Mouse (Mus musculus) kidney, postnatal 0 days (tissue): Measurements from ENCODE around the gene Abcc6. TPM values are rescaled to one million over a fixed set of nuclear protein-coding genes. Genes with fewer than 3 reads are reported as not detected.
"Not testable (repeated sequence)": the region's sequence is repeated elsewhere in the genome, so short reads cannot be mapped to it uniquely, and the experiment has no call there.

ENCODE experiments used
- ATAC-seq: fragments of 200-750 bp; cut with Nextera tagmentation; replicated peaks from 2 replicates; pipeline ENCODE4 v1.8.0; 2017; ENCODE audit warnings: low read depth, moderate number of reproducible peaks, moderate TSS enrichment, moderate library complexity; ENCODE audit not compliant: low FRiP score
- DNase-seq: peaks from one replicate; pipeline ENCODE4 v3.0.0-alpha.2; 2016; ENCODE audit warnings: low spot score
- H3K27ac ChIP-seq: fragments of 300-500 bp; sonication (generic); 2 replicates; pipeline ENCODE4 v1.5.1; 2014; ENCODE audit warnings: mild to moderate bottlenecking
- H3K27me3 ChIP-seq: fragments of 300-500 bp; sonication (generic); 2 replicates; pipeline ENCODE4 v1.6.1; 2014; ENCODE audit warnings: low read length, mixed read lengths; ENCODE audit not compliant: insufficient read depth
- H3K36me3 ChIP-seq: fragments of 300-500 bp; sonication (generic); 2 replicates; pipeline ENCODE4 v1.6.1; 2014; ENCODE audit warnings: low read length, mixed read lengths; ENCODE audit not compliant: insufficient read depth
- H3K4me1 ChIP-seq: fragments of 300-500 bp; sonication (generic); replicated peaks from 2 replicates; pipeline ENCODE4 v1.6.1; 2014; ENCODE audit warnings: antibody characterized with exemption, low read length, mixed read lengths; ENCODE audit not compliant: insufficient read depth
- H3K4me2 ChIP-seq: fragments of 300-500 bp; sonication (generic); 2 replicates; pipeline ENCODE4 v1.6.1; 2014; ENCODE audit warnings: mild to moderate bottlenecking, low read length, moderate library complexity, mixed read lengths
- H3K4me3 ChIP-seq: fragments of 300-500 bp; sonication (generic); replicated peaks from 2 replicates; pipeline ENCODE4 v1.5.1; 2014; ENCODE audit warnings: low read depth, low read length
- H3K9ac ChIP-seq: fragments of 300-500 bp; sonication (generic); 2 replicates; pipeline ENCODE4 v1.6.1; 2014; ENCODE audit warnings: low read depth, low read length
- H3K9me3 ChIP-seq: fragments of 300-500 bp; sonication (generic); replicated peaks from 2 replicates; pipeline ENCODE4 v1.6.1; 2016; ENCODE audit warnings: low read length, inconsistent platforms, mixed read lengths
- CTCF ChIP-seq: IDR thresholded peaks from 2 replicates; pipeline ENCODE4 v1.5.1; 2016; ENCODE audit warnings: antibody characterized with exemption, low read depth, mild to moderate bottlenecking, moderate library complexity
- WGBS: fragments of 180-500 bp; shearing (Covaris S2); extraction: QIAGEN DNeasy Blood & Tissue Kit; methylation state at CpG from one replicate; pipeline ENCODE4 v1.1.7; 2014; 5-methylcytosine and 5-hydroxymethylcytosine counted together
- polyA plus RNA-seq: library from polyadenylated mRNA; unstranded; fragments of >200 nt; fragmentation: Nextera tagmentation; extraction: Ambion mirVana; gene quantifications from 2 replicates; pipeline ENCODE4 v1.2.1, GENCODE M21; 2015

The Abcc6 gene
- polyA plus RNA-seq, 1 experiment from 2014 or later: 0.33 TPM

GRCm38 (mm10) chr7:45935114-45935513 is 95.0 kb downstream of the Abcc6 start:
- DNase-seq (peak; percentile 79), ATAC-seq (peak; percentile 80)
- H3K9ac ChIP-seq: no peak overlapping the region
- WGBS: 9% methylated on average over 7 of the region's 7 CpGs
- H3K4me2 ChIP-seq: no peak overlapping the region
- H3K4me1 ChIP-seq: no peaks in the 10 kb centered on the region
- H3K27me3 ChIP-seq: no peaks in the 10 kb centered on the region
- TF ChIP-seq CTCF: peak; percentile 90
- no peak overlapping the region for H3K4me3 ChIP-seq
- H3K27ac ChIP-seq: no peak overlapping the region
- H3K36me3 ChIP-seq: no peaks in the 10 kb centered on the region
- H3K9me3 ChIP-seq: no peaks in the 10 kb centered on the region

DNA sequence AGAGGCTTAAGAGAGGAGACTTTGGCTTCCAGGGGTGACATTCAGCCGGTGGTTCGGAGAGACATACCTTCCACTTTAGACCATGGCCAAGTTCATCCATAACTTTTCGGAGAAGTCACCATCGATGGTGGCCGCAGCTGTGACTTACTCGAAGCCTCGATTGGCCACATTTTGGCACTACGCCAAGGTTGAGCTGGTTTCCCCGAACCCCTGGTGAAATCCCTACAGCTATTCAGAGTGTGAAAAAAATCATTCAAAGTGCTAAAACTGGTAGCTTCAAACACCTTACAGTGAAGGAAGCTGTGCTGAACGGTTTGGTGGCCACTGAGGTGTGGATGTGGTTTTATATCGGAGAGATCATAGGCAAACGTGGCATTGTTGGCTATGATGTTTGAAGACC is 96.3 kb downstream of the Abcc6 start:
- not testable (repeated sequence) for DNase-seq, H3K27me3 ChIP-seq, H3K4me1 ChIP-seq, H3K9me3 ChIP-seq, H3K9ac ChIP-seq, H3K4me3 ChIP-seq, H3K27ac ChIP-seq, ATAC-seq, H3K36me3 ChIP-seq, H3K4me2 ChIP-seq
- 87% methylated on average over 12 of the region's 12 CpGs for WGBS

GRCm38 (mm10) chr7:45929688-45930087 is 100.4 kb downstream of the Abcc6 start:
- ATAC-seq: no peak
- TF ChIP-seq CTCF: peak; percentile 55
- no peaks in the 10 kb centered on the region for H3K4me1 ChIP-seq
- H3K9ac ChIP-seq: no peak overlapping the region
- no peaks in the 10 kb centered on the region for H3K9me3 ChIP-seq
- H3K4me2 ChIP-seq: no peak overlapping the region
- no peak for DNase-seq
- no peak overlapping the region for H3K27ac ChIP-seq
- 93% methylated on average over 1 of the region's 1 CpGs for WGBS
- no peak overlapping the region for H3K4me3 ChIP-seq
- H3K36me3 ChIP-seq: no peaks in the 10 kb centered on the region
- H3K27me3 ChIP-seq: no peaks in the 10 kb centered on the region

DNA sequence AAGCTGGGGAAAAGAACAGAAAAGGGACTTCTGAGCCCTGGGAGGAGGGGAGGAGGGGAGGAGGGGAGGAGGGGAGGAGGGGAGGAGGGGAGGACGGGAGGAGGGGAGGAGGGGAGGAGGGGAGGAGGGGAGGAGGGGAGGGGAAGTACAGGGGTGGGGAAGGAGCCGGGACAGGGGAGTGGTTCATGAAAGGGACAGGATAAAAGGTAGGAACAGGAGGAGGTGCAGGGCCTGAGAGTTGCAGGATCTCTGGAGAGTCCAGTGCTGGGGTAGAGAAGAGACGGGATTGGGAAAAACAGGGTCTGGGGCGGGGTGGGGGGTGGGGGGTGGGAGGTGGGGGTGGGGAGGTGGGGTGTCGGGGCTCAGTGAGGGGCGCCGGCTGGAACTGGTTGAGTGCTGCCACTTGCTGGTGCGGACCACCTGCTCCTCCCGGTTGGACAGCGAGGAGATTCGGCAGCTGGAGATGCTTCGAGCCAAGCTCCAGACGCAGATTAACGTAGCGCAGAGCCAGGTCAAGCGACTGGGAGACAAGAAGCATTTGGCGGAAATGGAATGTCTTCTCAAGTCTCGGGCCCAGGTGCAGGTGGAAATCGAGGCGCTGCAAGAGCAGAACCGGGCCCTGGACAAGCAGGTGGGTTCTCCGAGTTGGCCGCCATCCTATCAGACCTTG is 101.3 kb downstream of the Abcc6 start:
- no peak for ATAC-seq
- H3K9me3 ChIP-seq: no peaks in the 10 kb centered on the region
- no peak overlapping the region for H3K4me2 ChIP-seq
- H3K9ac ChIP-seq: no peak overlapping the region
- no peaks in the 10 kb centered on the region for H3K27me3 ChIP-seq
- H3K27ac ChIP-seq: no peak overlapping the region
- no peaks in the 10 kb centered on the region for H3K4me1 ChIP-seq
- no peak for TF ChIP-seq CTCF
- no peak overlapping the region for H3K4me3 ChIP-seq
- no peak for DNase-seq
- H3K36me3 ChIP-seq: no peaks in the 10 kb centered on the region
- WGBS: 12% methylated on average over 20 of the region's 23 CpGs

GRCm38 (mm10) chr7:45924429-45924816 is 105.7 kb downstream of the Abcc6 start:
- WGBS: 6% methylated on average over 14 of the region's 14 CpGs
- TF ChIP-seq CTCF: peak; percentile 72
- peak overlapping the region; percentile 39 for H3K4me3 ChIP-seq
- peak overlapping the region; percentile 56 for H3K4me2 ChIP-seq
- no peak for ATAC-seq
- peak overlapping the region; percentile 90 for H3K27ac ChIP-seq
- H3K27me3 ChIP-seq: no peaks in the 10 kb centered on the region
- H3K36me3 ChIP-seq: no peaks in the 10 kb centered on the region
- peak overlapping the region; percentile 49 for H3K9ac ChIP-seq
- no peaks in the 10 kb centered on the region for H3K9me3 ChIP-seq
- DNase-seq: peak; percentile 61
- peaks cover 18% of the 10 kb centered on the region for H3K4me1 ChIP-seq

DNA sequence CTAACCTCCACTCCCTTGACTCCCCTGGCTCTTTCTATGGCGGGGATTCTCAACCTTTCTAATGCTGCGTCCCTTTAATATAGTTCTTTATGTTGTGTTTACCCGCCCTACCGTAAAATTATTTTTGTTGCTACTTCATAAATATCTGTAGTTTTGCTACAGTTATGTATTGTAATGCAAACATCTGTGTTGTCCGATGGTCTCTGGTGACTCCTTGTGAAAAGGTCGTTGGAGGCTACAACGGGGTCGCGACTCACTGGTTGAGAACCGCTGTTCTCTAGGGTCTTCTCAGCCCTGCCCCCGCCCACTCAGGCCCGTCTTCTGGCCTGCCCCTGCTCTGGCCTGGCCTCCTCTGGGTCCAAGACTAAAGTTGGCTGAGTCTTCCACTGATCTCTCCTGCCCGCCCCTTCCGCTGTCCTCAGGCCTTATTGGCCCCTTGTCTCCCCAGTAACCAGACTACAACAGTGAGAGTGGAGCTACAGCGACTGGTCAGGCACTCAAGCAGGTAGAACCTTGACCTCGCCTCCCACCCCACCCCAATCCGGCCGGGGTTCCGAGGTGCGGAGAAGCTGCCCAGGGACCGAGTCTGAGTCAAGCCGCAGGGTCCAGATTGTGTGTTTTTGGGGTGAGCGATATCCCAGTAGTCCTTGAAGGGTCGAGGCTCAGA is 106.2 kb downstream of the Abcc6 start, which contains the start of gene Ccdc114:
Gene Ccdc114 (plus strand): TSS at position 311 of the 667 bp plus-strand sequence.
- H3K4me3 ChIP-seq: peak within 1 kb of the TSS; percentile 39
- H3K9me3 ChIP-seq: no peaks in the 10 kb centered on the region
- DNase-seq (peak; percentile 96), ATAC-seq (peak; percentile 86)
- H3K27me3 ChIP-seq: no peaks in the 10 kb centered on the region
- peak within 1 kb of the TSS; percentile 90 for H3K27ac ChIP-seq
- H3K4me1 ChIP-seq: peaks cover 23% of the 10 kb centered on the region
- H3K36me3 ChIP-seq: no peaks in the 10 kb centered on the region
- H3K9ac ChIP-seq: peak within 1 kb of the TSS; percentile 49
- WGBS: 4% methylated on average over 24 of the region's 24 CpGs
- no peak for TF ChIP-seq CTCF
- peak within 1 kb of the TSS; percentile 56 for H3K4me2 ChIP-seq
